Mouse (Mus musculus): Measurements from ENCODE around the gene Atp2b1. TPM values are rescaled to one million over a fixed set of nuclear protein-coding genes. Genes with fewer than 3 reads are reported as not detected.

Gene Atp2b1
- polyA plus RNA-seq, 1 experiment from 2014 or later: 132 TPM

GRCm38 (mm10) chr10:99046756-99047550 lies 132.7 kb downstream of the Atp2b1 start:
- WGBS: 47% methylated on average over 5 of the region's 5 CpGs
- Histone ChIP-seq H3K27ac (ENCODE audit: low read depth, low read length) (no peak overlapping the region), H3K9ac (ENCODE audit: low read length) (no peak overlapping the region), H3K4me2 (ENCODE audit: low read depth) (no peak overlapping the region), H3K9me3 (ENCODE audit: control insufficient read depth, low read length) (no peaks in the 10 kb centered on the region), H3K4me3 (ENCODE audit: low read depth, low read length) (no peak overlapping the region), H3K36me3 (ENCODE audit: control insufficient read depth, insufficient read depth, low read length) (no peaks in the 10 kb centered on the region), H3K27me3 (ENCODE audit: control insufficient read depth, insufficient read depth, low read length) (no peaks in the 10 kb centered on the region), H3K4me1 (ENCODE audit: control insufficient read depth, insufficient read depth, low read length) (no peaks in the 10 kb centered on the region)
- ATAC-seq (ENCODE audit: insufficient read depth, low FRiP score, low TSS enrichment) (no peak), DNase-seq (ENCODE audit: low spot score) (no peak)

- 79% methylated on average over 4 of the region's 4 CpGs for WGBS
Observed at GRCm38 (mm10) chr10:99047551-99047940, 133.3 kb downstream of the Atp2b1 start.

GRCm38 (mm10) chr10:99050093-99050492 lies 135.9 kb downstream of the Atp2b1 start:
- no peak for ATAC-seq (ENCODE audit: insufficient read depth, low FRiP score, low TSS enrichment)
- H3K27me3 ChIP-seq (ENCODE audit: control insufficient read depth, insufficient read depth, low read length): no peaks in the 10 kb centered on the region
- H3K4me1 ChIP-seq (ENCODE audit: control insufficient read depth, insufficient read depth, low read length): no peaks in the 10 kb centered on the region
- no peak overlapping the region for H3K27ac ChIP-seq (ENCODE audit: low read depth, low read length)
- DNase-seq (ENCODE audit: low spot score): no peak
- whole genome bisulfite sequencing: 91% methylated on average over 7 of the region's 7 CpGs
- no peak overlapping the region for H3K9ac ChIP-seq (ENCODE audit: low read length)
- H3K4me3 ChIP-seq (ENCODE audit: low read depth, low read length): no peak overlapping the region
- H3K9me3 ChIP-seq (ENCODE audit: control insufficient read depth, low read length): no peaks in the 10 kb centered on the region
- H3K36me3 ChIP-seq (ENCODE audit: control insufficient read depth, insufficient read depth, low read length): no peaks in the 10 kb centered on the region
- H3K4me2 ChIP-seq (ENCODE audit: low read depth): no peak overlapping the region

More at GRCm38 (mm10) chr10:99047551-99047940, 133.3 kb downstream of the Atp2b1 start:
- no peaks in the 10 kb centered on the region for H3K27me3 ChIP-seq (ENCODE audit: control insufficient read depth, insufficient read depth, low read length)
- no peak overlapping the region for H3K27ac ChIP-seq (ENCODE audit: low read depth, low read length)
- H3K9me3 ChIP-seq (ENCODE audit: control insufficient read depth, low read length): no peaks in the 10 kb centered on the region
- no peak overlapping the region for H3K9ac ChIP-seq (ENCODE audit: low read length)
- H3K4me1 ChIP-seq (ENCODE audit: control insufficient read depth, insufficient read depth, low read length): no peaks in the 10 kb centered on the region
- H3K4me3 ChIP-seq (ENCODE audit: low read depth, low read length): no peak overlapping the region
- H3K36me3 ChIP-seq (ENCODE audit: control insufficient read depth, insufficient read depth, low read length): no peaks in the 10 kb centered on the region
- H3K4me2 ChIP-seq (ENCODE audit: low read depth): no peak overlapping the region
- DNase-seq (ENCODE audit: low spot score): no peak
- no peak for ATAC-seq (ENCODE audit: insufficient read depth, low FRiP score, low TSS enrichment)

- Histone ChIP-seq H3K9ac (ENCODE audit: low read length) (no peak overlapping the region), H3K4me1 (ENCODE audit: control insufficient read depth, insufficient read depth, low read length) (no peaks in the 10 kb centered on the region), H3K27ac (ENCODE audit: low read depth, low read length) (no peak overlapping the region), H3K4me2 (ENCODE audit: low read depth) (no peak overlapping the region), H3K9me3 (ENCODE audit: control insufficient read depth, low read length) (no peaks in the 10 kb centered on the region), H3K36me3 (ENCODE audit: control insufficient read depth, insufficient read depth, low read length) (no peaks in the 10 kb centered on the region), H3K4me3 (ENCODE audit: low read depth, low read length) (no peak overlapping the region), H3K27me3 (ENCODE audit: control insufficient read depth, insufficient read depth, low read length) (no peaks in the 10 kb centered on the region)
- ATAC-seq (ENCODE audit: insufficient read depth, low FRiP score, low TSS enrichment): no peak
- DNase-seq (ENCODE audit: low spot score): no peak
Observed at GRCm38 (mm10) chr10:99053111-99053510, 138.9 kb downstream of the Atp2b1 start.

GRCm38 (mm10) chr10:99060588-99060987 lies 146.4 kb downstream of the Atp2b1 start:
- WGBS: 92% methylated on average over 7 of the region's 7 CpGs
- DNase-seq (ENCODE audit: low spot score): no peak
- no peak overlapping the region for H3K4me3 ChIP-seq (ENCODE audit: low read depth, low read length)
- ATAC-seq (ENCODE audit: insufficient read depth, low FRiP score, low TSS enrichment): no peak
- H3K27me3 ChIP-seq (ENCODE audit: control insufficient read depth, insufficient read depth, low read length): no peaks in the 10 kb centered on the region
- no peak overlapping the region for H3K9ac ChIP-seq (ENCODE audit: low read length)
- H3K4me1 ChIP-seq (ENCODE audit: control insufficient read depth, insufficient read depth, low read length): no peaks in the 10 kb centered on the region
- H3K4me2 ChIP-seq (ENCODE audit: low read depth): no peak overlapping the region
- H3K36me3 ChIP-seq (ENCODE audit: control insufficient read depth, insufficient read depth, low read length): no peaks in the 10 kb centered on the region
- no peak overlapping the region for H3K27ac ChIP-seq (ENCODE audit: low read depth, low read length)
- H3K9me3 ChIP-seq (ENCODE audit: control insufficient read depth, low read length): no peaks in the 10 kb centered on the region

GRCm38 (mm10) chr10:99061418-99061817 lies 147.2 kb downstream of the Atp2b1 start:
- DNase-seq (ENCODE audit: low spot score): no peak
- no peak for ATAC-seq (ENCODE audit: insufficient read depth, low FRiP score, low TSS enrichment)
- no peaks in the 10 kb centered on the region for H3K4me1 ChIP-seq (ENCODE audit: control insufficient read depth, insufficient read depth, low read length)

GRCm38 (mm10) chr10:99062546-99062945 lies 148.3 kb downstream of the Atp2b1 start:
- H3K27ac ChIP-seq (ENCODE audit: low read depth, low read length): no peak overlapping the region
- DNase-seq (ENCODE audit: low spot score): no peak
- no peaks in the 10 kb centered on the region for H3K9me3 ChIP-seq (ENCODE audit: control insufficient read depth, low read length)
- no peak overlapping the region for H3K9ac ChIP-seq (ENCODE audit: low read length)
- no peak overlapping the region for H3K4me2 ChIP-seq (ENCODE audit: low read depth)
- H3K27me3 ChIP-seq (ENCODE audit: control insufficient read depth, insufficient read depth, low read length): no peaks in the 10 kb centered on the region
- no peaks in the 10 kb centered on the region for H3K4me1 ChIP-seq (ENCODE audit: control insufficient read depth, insufficient read depth, low read length)
- 81% methylated on average over 5 of the region's 5 CpGs for WGBS
- H3K36me3 ChIP-seq (ENCODE audit: control insufficient read depth, insufficient read depth, low read length): no peaks in the 10 kb centered on the region
- H3K4me3 ChIP-seq (ENCODE audit: low read depth, low read length): no peak overlapping the region
- no peak for ATAC-seq (ENCODE audit: insufficient read depth, low FRiP score, low TSS enrichment)

More at GRCm38 (mm10) chr10:99061418-99061817, 147.2 kb downstream of the Atp2b1 start:
- H3K4me3 ChIP-seq (ENCODE audit: low read depth, low read length): no peak overlapping the region
- 93% methylated on average over 10 of the region's 10 CpGs for WGBS
- no peak overlapping the region for H3K27ac ChIP-seq (ENCODE audit: low read depth, low read length)
- no peaks in the 10 kb centered on the region for H3K27me3 ChIP-seq (ENCODE audit: control insufficient read depth, insufficient read depth, low read length)
- H3K9me3 ChIP-seq (ENCODE audit: control insufficient read depth, low read length): no peaks in the 10 kb centered on the region
- no peak overlapping the region for H3K9ac ChIP-seq (ENCODE audit: low read length)
- H3K4me2 ChIP-seq (ENCODE audit: low read depth): no peak overlapping the region
- no peaks in the 10 kb centered on the region for H3K36me3 ChIP-seq (ENCODE audit: control insufficient read depth, insufficient read depth, low read length)

Other genes starting within 250 kb of the Atp2b1 start
- 33.0 and 39.4 TPM in 2 replicates for gene Poc1b, start 192.6 kb downstream of the Atp2b1 start, polyA plus RNA-seq (2014; fragmentation: Nextera tagmentation; extraction: Ambion mirVana)
- gene Galnt4, start 193.8 kb downstream of the Atp2b1 start, polyA plus RNA-seq (2014; fragmentation: Nextera tagmentation; extraction: Ambion mirVana): 5.0 and 5.7 TPM in 2 replicates
- gene Phxr2, start 211.9 kb downstream of the Atp2b1 start, polyA plus RNA-seq (2014; fragmentation: Nextera tagmentation; extraction: Ambion mirVana): not detected in 2 replicates

All from neural tube, embryonic 11.5 days (tissue).